Mouse (Mus musculus) frontal cortex, postnatal 10 days (tissue): ENCODE data around the gene Fgf13.

Experiments used
- DNase-seq, 2 experiments: peaks; one replicate each; pipeline ENCODE4 v3.0.0; 2022; ENCODE audit warnings: low spot score in 2 of 2, mixed read lengths in 1 of 2

Fgf13 gene

DNA sequence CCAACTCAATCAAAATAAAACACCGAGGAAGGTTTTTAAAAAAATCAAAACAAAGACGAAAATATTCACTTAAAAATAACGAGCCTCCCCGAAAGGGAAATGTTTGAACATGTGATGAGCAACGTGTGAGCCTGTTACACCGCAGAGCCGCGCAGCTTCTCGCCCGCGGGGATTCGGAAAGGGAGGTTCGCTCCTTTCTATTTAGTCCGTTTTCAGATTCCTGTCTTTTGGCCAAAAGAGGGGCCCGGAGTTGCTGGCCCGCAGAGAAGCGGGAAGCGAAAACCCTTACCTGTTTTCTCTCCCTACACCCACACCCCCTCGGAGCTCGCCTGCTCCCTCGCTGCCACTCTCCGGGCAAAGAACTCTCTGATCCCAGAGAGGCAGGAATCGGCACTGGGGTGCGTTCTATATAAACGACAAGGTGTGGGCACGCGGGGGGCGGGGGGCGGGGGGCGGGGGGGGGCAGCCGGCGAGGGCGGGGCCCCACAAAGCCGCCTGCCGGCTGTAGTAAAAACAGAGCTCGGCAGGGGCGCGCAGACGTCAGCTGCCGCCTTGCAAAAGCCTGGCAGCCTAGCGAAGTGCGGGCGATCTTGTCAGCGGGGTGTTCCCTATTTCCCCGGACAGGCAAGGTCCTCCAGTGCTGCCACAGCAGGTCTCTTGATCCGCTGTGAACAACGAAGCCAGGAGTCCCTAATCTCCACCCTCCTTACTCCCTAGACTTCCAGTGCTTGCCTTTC lies at the start of gene Fgf13:
TSS of gene Fgf13 (minus strand) at position 377 of the 737 bp plus-strand sequence.
- peak; percentile 5 to 16 for DNase-seq

DNA sequence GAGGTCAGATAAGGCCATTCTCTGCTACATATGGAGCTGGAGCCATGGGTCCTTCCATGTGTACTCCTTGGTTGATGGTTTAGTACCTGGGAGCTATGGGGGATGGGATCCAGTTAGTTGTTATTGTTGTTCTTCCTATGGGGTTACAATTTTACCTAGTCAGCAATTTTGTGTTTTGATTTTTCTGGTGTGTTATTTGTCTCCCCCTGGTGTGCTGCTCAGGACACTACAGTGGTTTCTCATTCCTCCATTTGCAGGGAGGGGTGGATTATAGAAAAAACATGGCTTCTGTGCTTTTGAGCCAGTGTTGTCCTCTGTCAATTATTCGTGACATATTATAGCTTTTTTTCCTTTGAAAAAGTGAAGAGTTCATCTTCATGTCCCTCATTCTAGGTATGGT lies 38.7 kb upstream of the Fgf13 start:
- no peak for DNase-seq

DNA sequence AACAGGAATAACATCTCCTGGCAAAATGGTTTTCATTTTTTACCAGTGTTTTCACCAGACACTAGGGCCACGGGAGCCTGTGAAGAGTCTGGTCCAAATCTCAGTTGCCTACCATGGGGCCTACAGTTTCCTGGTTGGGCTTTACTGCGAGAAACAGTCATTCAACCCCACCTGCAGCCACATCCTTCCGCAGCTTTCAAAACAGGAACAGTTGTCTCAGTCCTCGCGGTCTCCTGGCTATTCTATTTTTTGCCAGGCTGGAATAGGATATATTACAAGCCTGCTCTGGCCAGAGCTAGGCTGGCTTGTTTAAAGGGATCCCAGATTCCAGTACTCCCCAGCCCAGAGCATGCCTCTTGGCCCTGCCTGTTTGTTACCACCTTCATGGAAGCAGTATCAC lies 21.2 kb upstream of the Fgf13 start:
- DNase-seq = no peak

DNA sequence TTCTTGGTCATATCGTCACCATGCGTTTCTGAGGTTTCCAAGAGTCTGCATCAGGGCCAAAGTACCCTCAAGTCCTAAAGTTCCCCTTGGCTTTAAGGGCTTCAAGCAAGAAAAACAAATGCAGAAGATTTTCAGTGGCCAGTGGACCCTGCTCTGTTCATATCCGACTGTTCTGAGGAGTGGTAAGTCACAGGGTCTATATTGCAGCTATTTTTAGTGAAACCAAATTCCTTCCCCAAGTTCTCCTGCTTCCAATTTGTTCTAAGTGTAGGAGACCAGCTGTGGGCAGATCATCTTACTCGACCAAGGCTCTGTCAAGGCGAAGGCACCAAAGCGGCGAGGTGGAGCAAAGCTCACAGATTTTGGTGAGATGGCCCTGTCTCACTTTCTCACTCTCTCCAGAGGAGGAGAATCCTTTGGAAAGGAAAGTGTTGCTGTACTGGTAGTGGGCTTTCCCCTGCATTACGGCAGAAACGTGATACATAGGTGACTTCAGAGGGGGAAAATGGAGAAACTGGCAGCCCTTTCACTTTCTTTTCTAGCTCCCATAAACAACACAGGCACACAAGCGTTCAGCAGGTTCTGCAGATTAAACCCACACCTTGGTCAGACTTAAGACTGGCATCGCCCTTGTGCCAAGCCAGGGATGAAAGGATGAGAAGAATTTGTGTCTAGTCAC lies 17.8 kb upstream of the Fgf13 start:
- DNase-seq = no peak

DNA sequence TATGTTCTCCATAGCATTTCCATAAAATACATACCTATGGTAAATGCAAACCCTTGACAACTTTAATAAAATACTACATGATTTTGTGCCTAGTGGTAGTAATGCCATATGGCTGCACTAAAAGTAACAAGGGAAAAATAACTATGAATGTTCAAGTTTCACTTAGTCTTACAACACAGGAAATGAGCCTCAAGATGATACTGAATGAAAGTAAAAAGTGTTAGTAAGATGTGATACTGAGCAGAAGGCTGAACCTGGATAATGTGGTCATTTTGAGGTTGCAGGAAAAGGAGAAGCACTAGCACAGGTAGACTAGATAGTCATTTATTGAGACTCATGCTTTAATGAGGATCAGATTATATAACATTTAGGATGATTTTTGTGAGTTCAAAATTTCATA lies 16.2 kb upstream of the Fgf13 start:
- DNase-seq = no peak

DNA sequence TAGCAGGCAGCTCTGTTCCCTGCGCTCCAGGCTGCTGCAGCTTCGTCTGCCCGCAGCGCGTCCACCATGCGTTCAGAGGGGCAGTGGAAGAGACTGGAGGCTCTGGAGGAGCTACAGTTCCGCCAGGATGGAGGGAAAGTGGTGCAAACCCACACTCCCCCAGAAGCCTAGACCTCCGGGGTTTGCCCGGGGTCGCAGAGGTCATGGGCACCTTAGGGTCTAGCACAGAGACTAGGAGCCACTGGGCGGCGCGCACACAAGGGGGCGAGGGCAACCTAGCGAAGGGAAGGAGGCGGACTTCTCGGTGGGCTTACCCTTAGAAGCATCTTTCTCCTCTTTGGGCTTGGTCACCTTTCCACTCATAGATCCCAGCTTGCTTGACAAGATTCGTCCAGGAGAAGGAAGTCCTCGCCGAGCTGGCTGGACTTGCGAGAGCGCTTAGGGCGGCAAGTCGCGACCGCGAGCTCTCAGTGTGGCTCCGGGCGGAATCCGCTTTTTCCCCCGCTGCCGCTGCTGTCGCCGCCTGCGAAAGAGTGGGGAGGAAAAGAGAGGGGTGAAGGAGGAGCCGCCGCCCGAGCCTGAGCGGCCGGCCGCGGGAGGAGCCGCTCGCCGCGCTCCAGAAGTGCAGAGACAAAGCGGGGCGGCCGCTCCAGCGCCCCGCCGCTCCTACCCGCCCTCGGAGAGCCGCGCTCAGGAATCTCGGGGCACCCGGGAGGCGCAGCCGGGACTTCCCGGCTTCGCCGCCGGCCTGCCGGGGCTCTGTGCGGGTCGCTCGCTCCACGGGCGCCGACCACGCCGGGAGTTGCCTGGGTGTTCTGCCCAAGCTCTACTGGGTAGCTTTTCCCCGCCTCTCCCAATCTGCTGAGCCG lies 811 bp downstream of the Fgf13 start:
- peak; percentile 5 to 29 for DNase-seq

DNA sequence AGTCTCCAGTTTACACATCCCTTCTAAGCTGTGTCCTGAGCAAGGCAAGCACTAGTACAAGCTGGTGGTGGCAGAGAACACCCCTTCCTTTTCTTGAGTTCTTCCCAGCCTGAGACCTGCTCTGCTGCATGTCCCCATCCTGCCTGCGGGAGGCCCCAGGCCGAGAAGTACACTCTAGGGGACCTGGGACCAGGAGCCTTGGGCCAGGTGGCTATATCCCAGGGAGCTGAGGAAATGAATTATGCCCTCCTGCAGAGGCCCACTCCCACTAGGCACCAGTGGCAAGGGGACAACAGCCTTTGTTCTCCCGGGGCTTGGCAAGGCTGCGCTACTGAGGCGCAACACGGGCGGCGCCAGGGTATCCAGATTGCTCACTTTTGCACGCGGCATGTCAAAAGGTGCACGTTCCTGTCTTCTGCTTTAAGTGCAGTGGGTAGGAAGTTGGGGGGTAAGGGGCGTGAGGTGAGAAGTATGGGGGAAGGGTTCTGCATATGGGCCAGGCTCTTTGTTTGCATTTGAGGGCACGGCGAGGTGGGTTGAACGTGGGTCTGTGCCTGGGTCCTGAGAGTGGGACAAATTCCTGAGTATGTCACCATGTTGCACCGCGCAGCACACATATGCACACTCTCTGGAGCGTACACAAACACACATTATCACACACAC lies 1.7 kb downstream of the Fgf13 start:
- DNase-seq = peak in 1 of 2 experiments; percentile 18

DNA sequence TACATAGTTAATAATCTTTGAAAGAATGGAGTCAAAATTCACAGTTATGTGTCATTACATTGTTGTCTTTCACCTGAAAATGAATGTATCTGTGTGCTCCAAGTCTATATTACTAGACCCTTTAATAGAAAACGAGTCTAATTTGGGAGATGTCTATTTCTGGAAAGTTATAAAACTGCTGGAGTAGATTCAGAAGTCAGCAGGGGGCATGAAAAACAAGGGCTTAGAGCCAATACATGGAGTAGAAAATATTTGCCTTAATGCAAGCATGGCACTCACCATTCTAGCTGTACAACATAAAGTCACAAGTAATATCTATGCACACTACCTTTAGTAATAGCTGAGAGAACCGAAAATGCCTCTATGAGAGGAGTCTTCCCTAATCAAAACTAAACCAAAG lies 19.9 kb downstream of the Fgf13 start:
- no peak for DNase-seq

DNA sequence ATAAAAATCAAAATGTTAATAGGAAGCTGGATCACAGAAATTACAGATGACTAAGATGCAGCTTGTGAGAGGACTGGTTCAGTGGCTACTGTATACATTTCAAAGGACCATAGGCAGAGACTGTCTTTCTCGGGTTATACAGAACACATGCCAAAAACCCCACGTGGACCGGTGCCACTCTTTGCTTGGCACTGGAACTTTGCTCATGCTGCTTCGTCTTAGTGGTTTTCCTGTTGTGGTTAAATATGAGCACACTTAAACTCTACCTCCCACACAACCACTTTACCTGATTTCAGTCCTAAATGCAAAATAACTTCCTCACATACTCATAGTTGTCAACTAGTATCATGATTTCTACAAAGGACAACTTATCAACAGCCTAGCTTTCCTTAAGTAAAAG lies 59.6 kb downstream of the Fgf13 start:
- no peak for DNase-seq

DNA sequence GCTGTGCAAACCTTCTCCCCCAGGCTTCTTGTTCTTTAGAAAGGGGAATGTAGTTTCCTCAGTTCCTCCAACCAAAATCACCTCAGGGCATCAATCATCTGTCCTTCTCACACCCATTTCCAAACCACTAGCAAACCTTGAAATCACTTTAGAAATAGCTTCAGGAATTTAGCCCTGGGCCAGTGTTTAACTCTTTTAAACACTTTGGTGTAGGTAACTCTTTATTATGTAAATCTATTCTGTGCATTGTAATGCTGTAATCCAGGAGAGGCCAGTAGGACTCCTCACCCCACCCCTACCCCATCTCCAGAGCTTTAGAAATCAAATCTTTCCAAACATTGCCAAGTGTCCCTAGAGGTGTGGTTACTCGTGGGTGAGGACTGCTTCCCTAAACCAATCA lies 74.5 kb downstream of the Fgf13 start:
- no peak for DNase-seq

DNA sequence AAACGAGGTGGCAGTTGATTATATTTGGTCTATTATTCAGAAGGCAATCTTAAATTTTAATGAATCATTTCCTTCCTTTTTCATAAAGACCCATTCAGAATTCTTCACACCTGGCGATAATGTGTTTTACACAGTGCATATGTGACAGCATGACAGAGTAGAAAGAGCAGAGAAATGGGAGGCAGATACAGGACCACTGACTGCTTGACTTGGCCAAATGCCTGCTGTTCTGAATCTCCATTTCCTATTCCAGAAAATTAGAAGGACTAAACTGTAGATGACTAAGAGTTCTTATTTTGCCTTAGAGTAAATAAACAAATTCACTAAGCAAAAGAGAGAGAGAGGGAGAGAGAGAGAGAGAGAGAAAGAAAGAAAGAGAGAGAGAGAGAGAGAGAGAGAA lies 82.4 kb downstream of the Fgf13 start:
- DNase-seq = no peak

DNA sequence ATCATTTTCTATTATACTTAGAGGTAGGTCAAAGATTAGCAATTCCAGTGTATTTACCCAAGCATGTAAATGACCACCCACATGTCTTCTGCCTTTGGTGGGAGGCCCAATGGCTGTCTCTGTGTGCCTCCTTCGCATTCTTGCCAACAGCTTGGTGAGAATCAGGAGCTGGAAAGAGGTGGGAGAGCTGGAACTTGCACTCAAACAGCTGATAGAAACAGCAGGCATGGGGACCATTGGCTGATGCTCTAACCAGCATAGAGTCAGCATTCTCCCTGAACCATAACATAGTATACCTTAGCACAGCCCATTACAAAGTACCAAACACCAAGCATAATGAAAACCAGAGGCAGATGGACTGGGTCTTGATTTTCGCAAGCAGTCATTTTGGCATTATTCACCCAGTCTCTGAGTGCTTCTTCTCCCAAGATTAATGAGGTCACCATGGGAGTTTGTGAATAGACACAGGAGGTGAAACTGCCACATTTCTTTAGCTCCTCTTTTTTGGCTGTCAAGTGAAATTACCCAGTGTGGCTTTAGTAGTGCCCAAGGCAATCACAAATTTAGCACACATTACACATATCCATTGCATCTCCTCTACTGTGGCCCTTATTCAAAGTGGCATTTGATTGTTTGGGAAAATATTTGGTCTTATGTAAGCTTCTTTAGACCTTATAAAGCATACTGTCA lies 165.1 kb downstream of the Fgf13 start:
- DNase-seq = no peak

DNA sequence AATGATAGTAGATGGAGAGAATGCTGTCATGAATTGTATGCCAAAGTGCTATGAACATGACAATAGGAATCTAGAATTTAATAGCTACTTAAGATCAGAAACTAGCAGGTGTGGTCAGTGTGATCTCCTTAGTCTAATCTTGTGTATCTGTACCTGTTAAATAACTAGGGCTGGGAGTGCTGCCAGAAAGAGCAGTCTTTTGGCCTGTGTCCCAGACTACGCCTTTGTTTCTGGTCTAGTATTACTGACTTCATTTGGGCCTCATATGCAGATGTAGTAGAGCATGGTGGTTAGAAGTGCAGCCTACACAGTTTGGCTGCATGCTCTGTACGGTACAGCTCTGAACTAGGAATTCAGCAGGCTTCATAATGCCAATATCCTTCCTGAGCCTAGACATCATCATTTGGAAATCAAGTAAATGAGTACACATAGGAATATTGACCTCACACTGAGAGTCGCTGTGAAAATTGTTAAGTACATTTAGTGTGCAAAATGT lies 276.9 kb downstream of the Fgf13 start:
- DNase-seq = no peak

DNA sequence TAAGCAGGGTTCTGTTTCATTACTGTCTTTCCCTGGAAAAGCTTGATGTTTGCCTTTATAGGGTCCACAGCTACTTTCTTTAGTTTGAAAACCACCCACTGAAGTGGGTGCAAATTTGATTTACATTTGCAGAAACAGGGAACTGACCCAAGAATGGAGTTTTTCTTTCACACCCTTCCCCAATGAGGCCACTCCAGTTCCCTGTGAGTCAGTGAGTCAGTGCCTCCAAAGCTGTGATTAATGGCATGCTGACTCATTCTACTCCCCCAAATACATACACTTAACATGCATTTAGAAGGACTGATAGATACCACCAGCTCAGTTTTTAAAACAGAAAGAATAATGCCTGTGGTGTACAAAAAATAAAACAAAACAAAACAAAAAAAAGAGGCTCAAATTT lies 316.3 kb downstream of the Fgf13 start:
- DNase-seq = no peak

DNA sequence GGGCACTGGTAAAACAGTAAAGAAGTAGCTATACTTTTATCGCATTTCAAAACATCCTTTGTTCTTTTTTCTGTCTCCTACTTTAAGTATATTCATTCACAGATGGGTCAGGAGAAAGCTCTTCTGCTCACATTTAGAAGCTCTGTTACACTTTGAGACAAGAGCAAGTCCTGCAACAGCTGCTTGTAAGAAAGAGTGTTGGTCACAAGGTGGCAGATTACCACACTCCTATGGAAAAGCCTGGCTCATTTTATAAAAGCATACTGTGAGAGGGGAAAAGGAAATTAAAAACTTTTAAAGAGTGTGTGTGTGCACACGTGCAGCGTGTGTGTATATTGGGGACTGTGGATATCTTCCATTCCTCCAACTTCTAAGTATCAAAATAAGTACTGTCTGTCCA lies 324.1 kb downstream of the Fgf13 start:
- DNase-seq = no peak

DNA sequence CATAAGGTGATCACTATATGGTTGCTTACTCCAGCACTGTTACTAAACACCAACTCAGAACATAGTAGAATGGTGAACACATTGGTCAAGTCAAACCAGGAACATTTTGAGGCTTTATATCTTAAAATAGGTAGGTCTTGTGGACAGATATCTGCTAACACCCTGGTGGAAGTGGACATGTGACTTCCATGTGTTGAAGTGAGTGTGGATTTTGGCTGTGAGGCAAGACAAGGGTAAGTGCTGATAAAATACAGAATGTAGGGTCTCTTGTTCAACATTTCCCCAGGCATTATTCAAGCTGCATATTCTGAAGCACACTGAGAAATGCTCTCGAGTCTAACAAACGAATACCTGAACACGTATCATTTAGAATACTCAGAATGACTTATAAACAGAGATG lies 324.7 kb downstream of the Fgf13 start:
- DNase-seq = no peak

DNA sequence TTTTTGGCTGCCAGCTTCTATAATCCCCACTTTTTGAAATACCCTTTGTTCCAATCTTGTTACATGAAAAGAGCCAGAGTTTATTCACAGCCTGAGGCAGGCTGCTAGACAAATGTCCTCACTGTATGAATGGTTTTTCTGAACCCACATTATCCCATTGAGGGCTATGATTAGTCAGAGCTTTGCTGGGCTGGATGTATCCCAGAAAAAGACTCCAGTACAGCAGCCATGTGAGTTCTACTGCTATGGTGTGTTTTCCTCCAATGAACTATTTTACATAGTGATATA lies 326.5 kb downstream of the Fgf13 start:
- no peak for DNase-seq

DNA sequence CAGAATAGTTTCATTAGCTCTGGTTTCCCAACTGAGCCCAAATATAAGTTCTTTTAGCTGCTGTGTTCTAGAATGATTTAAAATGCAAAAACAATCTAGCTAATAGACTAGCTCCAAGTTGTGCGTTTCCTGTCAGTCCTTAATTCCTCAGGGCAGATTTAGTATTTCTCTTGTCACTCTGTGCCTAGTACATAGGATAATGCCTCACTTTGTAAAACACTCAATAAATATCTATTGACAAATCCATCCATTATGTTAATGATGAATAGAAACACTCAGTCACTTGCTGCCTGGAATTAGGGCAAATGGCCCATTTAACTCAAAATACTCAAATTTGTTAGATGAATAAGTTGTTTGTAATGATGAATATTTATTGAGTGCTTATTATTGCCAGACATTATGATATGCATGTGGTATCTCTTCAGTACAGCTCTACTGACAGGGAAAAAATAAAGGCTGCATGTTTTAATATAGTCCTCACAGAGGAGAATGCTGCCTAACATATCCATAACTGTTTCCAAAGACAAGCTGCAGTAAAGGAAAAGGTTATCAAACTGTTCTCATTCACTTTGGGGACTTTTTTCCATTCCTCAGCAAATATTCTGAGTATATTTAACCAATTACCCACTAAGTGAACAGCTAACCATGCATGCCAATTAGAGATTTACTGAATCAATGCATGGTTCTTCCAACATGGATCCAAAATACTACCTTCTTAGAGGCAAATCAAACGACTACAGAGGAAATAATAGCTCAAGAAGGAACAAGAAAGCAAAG lies 327.0 kb downstream of the Fgf13 start:
- DNase-seq = no peak

DNA sequence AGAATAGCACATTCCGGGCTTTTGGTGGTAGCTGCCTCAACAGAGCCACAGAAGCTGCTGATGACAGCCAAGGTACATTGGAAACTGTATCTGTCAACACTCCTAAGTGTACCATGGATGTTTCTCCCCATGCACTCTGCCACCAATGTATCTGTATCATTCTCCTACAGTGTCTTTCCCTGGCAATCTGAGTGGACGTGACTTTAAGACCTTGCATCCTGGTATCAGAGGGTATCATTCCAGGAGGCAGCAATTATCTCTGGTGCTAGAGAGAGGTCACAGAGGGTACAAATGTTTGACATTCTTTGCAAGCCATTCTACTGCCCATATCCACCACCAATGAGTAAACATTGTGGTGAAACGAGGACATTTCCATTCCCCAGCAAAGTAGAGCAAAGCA lies 347.2 kb downstream of the Fgf13 start:
- DNase-seq = no peak

DNA sequence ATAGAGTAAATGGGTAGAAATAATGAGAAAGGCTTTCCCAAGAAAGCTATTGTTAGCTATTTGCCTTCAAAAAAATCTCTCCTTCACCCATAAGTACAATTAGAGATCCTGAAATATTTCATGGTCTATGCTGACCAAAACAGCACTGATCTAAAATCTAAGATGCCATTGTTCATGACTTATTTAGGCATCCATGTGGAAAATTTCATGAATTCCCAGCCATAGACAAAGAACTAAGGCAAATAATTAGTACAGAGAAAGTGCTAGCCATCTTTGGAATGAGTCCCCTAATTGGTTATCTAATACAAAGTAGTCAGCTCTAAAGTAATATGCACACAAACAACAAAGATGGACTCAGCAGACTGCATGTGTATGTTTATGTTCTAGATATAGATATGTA lies 366.7 kb downstream of the Fgf13 start:
- DNase-seq = no peak

DNA sequence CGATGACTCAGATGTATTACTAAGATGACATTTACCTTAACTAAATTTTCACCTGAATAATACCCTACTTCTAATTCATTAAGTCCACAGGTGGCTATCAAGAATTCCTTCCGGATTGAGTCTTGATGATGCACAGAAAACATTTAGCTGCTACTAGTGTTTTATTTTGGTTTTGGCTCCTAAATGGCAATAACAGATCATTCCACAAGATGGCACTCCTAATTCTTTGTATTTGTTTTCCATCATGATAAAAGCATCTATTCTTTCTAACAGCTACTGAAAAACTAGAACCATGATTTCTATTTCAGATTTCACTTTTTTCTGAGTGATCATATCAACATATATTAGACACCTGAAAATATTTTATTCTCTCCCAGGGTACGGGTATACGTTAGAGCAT lies 373.7 kb downstream of the Fgf13 start:
- no peak for DNase-seq
